Mouse (Mus musculus): Measurements from ENCODE around the gene Hnrnpu. TPM values are rescaled to one million over a fixed set of nuclear protein-coding genes. Genes with fewer than 3 reads are reported as not detected.
"Not testable (repeated sequence)": the region's sequence is repeated elsewhere in the genome, so short reads cannot be mapped to it uniquely, and the experiment has no call there.

The Hnrnpu gene
- total RNA-seq, 1 experiment from 2014 or later = 430 TPM

DNA sequence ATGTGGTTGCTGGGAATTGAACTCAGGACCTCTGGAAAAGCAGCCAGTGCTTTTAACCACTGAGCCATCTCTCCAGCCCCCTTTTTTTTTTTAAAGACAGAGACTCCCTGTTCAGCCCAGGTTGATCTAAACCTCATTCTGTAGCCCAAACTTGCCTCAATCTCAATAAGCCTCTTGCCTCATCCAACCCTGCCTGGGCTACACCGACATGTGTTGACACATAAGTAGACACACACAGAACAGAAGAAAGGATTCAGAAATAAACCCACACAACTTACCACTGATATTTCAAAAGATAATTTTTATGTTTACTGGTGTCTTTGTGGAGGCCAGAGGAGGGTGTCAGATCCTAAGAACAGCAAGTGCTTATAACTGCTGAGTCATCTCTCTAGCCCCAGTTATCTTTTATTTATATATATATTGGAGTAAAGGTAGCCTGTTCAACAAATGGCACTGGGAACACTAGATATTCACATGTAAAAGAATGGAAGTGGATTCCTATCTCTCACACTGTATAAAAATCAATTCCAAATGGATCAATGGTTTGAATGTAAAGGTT, 24.5 kb downstream of the Hnrnpu start:
- DNase-seq = no peak

DNA sequence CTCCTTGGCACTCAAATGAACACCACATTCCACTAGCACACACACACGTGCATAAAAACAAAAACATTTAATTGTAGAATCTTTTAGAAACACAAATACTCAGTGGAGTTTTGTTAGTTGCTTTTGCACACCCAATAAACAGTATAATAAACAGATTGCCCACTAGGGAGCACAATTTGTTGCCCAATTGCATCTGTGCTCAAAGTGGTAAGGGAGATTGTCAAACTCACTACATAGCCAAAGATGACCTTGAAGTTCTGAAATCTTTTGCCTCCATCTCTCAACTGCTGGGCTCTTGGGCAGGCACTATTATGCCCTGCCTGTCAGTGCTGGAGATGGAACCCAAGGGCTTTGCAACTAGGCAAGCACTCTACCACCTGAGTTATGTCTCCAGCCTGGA, 27.5 kb downstream of the Hnrnpu start:
- no peak for DNase-seq

DNA sequence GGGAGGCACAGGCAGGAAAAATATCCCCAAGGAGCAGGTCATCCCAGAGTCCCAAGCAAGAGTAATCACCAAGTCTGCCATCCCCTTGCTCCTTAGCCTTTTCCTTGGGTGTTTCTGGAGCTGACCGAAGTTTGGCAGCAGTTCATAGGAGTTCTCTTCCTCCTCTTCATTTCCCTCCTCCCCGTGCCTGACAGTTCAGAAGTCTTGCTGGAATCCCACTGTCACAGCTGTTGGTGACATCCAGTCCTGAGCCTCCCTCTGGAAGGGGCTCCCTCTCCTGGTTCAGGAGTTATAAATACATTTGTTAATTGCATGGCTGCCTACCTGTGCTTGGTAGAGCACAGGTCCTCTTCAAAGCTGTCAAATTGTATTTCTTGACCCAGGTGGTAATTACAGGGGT, 28.1 kb downstream of the Hnrnpu start:
- no peak for DNase-seq

DNA sequence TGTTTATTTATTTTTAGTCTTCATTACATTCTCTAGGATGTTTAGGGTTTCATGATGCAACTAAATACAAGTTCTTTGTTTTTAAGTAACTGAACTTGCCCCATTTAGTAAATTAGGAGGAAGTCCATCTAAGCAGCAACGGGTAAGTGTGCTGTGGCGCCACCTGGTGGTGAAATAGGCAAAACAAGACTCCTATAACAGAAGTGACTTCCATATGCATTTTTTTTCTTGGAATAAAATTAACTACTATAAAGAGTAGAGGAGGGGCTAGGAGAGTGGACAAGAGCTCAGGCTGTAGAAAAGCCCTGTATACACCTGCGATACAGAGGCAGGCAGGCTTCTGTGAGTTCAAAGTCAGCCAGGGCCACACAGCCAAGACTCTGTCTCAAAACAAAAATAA, 34.2 kb downstream of the Hnrnpu start:
- DNase-seq = peak; percentile 86

DNA sequence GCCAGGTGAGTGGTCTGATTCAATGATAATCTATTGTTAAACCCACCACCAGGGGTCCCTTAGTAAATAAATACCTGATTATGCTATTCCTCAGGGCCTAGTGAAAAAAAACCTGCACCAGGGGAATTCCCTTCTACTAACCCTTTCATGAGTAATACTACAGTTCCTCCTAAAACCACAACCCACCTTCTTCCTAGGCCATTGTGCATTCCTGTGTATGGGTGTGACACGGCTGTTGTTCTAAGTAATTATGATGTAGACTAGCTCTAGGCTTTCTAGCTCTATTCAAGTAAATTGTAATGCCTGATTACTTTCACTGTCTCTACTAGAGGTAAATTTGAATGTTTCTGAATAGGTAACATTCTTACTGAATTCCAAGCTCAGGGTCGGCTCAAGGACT, 36.3 kb downstream of the Hnrnpu start:
- DNase-seq = not testable (repeated sequence)

DNA sequence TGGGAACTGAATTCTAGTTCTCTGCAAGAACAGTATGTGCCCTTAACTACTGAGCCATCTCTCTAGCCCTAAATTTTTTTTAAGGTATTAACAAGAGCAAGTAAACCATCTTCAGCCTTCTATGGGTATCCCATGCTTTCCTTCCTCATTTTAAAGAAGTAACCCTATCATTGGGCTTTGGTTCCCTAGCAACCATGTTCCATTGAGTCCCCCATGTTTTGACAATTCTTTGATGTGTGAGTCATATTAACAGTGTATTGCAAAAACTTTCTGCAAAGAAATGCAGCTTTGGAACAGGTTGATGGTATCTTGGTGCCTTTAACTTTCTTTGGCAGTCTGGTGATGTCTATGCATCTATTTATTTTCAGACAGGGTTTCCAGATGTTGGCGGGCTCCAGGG, 43.5 kb downstream of the Hnrnpu start:
- no peak for DNase-seq

DNA sequence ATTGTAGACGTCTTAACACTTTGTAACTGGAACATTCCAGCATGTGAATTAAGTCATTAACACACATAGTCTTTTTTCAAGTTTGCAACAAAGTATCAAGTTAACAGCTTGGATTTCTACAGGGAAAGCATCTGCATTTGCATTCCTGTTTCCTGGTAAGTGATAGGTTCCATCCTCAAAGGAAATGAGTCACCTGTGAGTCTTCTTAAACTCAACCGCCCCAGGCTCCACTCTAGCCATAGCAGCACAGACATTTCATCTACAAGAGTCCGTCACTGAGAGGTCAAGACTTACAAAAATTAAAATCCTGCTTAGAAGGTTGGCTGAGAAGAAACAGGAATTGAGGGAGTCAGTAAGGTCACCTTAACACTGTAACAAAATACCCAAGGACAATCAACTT, 45.9 kb downstream of the Hnrnpu start:
- no peak for DNase-seq

DNA sequence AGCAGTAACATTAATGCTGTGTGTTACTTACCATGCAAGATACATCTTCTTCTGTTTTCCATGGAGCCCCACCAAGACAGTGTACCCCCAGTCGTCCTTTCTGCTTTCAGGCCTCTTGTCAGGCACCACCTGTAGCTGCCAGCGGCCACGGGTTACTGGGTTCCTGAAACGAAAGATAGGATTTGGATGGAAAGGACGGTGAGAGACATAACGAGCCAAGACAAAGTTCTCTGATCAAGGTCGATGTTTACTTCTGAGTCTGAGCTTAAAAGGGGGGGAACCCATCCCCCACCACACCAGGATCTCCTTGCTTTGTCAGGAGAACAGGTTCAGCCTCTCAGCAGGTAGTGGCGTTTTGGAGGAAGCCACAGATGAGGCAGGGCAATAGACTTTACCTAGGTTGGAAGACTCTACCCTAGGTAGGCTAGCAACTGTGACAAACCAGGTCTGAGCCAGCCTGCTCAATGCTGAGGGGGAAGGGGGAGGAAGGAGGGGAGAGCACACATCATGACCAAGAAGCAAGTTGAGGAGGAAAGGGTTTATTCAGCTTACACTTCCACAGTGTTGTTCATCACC, 49.9 kb downstream of the Hnrnpu start:
- DNase-seq = no peak

DNA sequence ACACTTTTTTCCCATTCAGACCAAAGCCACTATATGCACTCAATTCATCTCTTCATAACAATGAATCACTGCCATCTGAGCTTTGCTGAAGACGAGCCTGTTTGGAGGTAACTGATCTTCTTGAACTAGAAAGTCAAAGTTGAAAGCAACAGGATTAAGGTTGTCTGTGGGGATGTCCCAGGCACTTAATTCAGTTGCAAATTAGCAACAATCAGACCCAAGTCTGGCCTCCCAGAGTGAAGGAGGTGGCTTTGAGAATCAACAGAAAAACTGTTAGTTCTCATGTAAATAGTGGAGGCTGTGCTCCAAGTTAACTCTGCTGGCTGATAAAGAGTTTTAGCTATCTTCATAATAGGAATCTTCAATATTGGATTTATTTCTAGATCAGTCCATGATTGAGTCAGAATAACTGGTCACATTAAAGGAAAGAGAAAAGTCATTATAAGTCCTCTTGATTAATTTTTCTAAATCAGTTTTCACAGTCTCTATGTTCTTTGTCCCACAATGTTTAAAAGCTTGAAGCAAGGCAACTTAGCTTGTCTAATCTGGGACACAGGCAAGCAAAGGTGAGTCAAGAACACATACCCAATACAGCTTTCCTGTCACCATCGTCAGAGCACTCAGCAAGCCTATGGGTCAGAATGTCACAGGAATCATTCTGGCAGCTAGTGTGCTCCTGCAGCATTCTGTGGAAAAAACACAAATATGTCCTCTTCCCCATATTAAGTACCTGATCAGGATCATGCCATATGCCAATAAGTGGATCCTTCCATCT, 53.5 kb downstream of the Hnrnpu start:
- no peak for DNase-seq

DNA sequence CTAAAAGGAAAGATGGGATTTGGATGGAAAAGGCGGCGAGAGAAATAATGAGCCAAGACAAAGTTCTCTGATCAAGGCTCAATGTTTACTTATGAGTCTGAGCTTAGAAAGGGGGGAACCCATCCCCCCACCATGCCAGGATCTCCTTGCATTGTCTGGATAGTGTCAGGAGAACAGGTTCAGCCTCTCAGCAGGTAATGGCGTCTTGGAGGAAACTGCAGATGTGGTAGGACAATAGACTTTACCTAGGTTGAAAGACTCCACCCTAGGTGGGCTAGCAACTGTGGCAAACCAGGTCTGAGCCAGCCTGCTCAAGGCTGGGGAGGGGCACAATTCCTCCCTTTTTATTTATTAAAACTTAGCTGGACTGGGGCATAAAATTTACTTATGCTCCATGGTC, 54.3 kb downstream of the Hnrnpu start:
- not testable (repeated sequence) for DNase-seq

DNA sequence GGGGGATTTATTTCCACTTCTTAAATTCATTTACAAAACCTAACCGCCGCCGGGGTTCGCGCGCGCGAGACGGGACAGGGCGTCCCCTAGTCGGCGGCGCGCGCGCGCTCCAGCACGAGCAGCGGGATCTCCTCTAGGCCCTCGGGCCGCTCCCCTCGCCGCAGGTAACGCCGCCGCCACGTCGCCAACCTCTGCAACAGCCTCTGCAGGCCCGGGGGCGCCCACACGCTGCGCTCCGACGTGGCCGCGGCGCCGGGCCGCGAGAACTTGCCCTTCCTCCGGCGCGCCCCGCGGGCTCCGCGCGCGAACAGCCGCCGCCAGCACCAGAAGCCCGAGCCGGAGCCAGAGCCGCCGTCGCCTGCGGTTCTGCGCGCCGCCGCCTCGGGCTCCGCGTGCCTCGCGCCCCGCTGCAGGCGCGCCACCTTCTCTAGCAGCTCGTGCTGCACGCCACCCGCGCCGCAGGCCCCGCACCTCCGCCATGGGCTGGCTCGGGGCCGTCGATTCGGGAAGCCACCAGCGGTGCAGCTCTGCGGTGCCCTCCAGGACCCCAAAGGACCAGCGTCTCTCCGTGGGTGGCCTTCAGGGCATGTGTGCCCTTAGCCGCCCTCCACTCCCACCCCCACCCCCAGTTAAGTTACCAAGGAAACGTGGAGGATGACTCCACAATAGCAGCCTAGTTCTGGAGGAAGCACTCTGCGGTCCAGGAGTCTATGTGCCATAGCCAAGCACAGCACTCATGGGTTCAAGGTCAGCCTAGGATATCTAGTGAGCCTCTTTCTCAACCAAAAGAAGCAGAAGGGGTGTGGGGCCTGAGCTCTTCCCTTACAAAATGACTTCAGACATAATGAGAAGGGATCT, 61.3 kb downstream of the Hnrnpu start:
- peak; percentile 83 for DNase-seq

DNA sequence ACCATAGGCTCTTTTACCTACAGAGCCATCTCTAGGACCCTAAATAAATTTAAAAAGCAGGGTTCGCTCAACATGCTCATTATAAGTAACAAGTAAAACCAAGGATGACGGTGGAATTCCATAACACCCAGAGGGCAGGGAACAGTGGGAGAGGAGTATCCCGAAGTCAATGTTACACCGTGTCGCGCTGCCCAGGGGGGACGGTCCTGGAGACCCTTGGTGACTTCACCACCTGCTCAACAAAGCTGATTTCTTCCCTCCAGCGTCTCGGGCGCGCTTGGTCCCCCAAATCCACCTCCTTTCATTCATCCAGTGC, 61.9 kb downstream of the Hnrnpu start:
- no peak for DNase-seq

DNA sequence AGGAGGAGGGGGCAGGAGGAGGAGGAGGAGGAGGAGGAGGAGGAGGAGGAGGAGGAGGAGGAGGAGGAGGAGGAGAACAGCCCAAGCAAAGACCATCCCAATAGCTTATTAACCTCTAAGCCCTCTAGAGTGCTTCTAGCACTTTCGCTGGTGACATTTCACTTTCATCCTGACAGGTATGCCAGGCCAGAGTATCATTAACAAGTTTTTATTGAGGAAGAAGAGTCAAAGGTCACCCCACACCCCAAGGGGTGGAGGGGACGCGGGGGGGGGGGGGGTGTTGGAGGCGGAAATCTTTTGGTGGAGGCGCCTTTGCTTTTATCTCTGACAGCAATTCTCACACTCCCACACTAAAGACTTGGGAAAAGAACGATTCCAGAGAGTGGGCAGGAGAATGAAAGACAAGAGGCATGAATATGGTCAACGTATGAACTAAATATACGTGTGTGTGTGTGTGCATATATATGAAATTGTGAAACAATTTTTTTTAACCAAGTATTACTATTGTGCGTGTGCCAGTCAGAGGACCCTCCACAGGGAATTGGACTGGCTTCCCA, 62.3 kb downstream of the Hnrnpu start:
- DNase-seq = no peak

Small RNA genes lying within 50 kb of the gene (microRNA-seq; reads per million reads assigned to microRNA genes)
- gene Gm27458 = 0 reads per million in 2 experiments

Other genes with a start within 250 kb of the Hnrnpu start
- 19.5 and 23.5 TPM in 2 replicates for gene Desi2, start 150.4 kb downstream of the Hnrnpu start, total RNA-seq (2021)
- gene Cox20, start 18.7 kb downstream of the Hnrnpu start, total RNA-seq (2021) = 88.1 and 107 TPM in 2 replicates
- 2.9 and 3.4 TPM in 2 replicates for gene Efcab2, start 68.3 kb upstream of the Hnrnpu start, total RNA-seq (2021)
- 3.0 and 4.7 TPM in 2 replicates for gene Kif26b, start 191.3 kb upstream of the Hnrnpu start, total RNA-seq (2021)

Data from adrenal gland, postnatal 14 days (tissue).